Comparison of ENCODE assay signal across 11 mouse cellular contexts in genomic region chr5:24990460-24990859, GRCm38 (mm10).
"Had no signal": no experiment of that assay in that cellular context is flagged by ENCODE, and none has a peak within 500 bp of the region (broad histone marks: within the 10 kb centered on the region; RNA-seq: fewer than 3 reads in every experiment).

No protein-coding gene starts in this region.

- H3K27me3 ChIP-seq: limb, embryonic 15.5 days; neural tube, embryonic 15.5 days had no signal

- H3K27ac ChIP-seq: kidney, postnatal 0 days; limb, embryonic 15.5 days; liver, embryonic 12.5 days; midbrain, embryonic 10.5 days; neural tube, embryonic 15.5 days; stomach, postnatal 0 days had no signal

- H3K36me3 ChIP-seq: limb, embryonic 15.5 days; liver, embryonic 12.5 days; midbrain, embryonic 10.5 days; neural tube, embryonic 15.5 days had no signal

- DNase-seq: kidney, postnatal 36 days; lung, embryonic 14.5 days; midbrain, embryonic 14.5 days; thymus, postnatal 4 days had no signal

- ATAC-seq: liver, embryonic 12.5 days had no signal

- H3K4me3 ChIP-seq: limb, embryonic 15.5 days; liver, embryonic 12.5 days; midbrain, embryonic 10.5 days; myocyte; neural tube, embryonic 15.5 days had no signal

- H3K4me2 ChIP-seq: limb, embryonic 15.5 days; liver, embryonic 12.5 days; lung, embryonic 14.5 days; neural tube, embryonic 15.5 days had no signal

- H3K9me3 ChIP-seq: limb, embryonic 15.5 days; liver, embryonic 12.5 days; midbrain, embryonic 10.5 days; neural tube, embryonic 15.5 days had no signal

- H3K9ac ChIP-seq: limb, embryonic 15.5 days; liver, embryonic 12.5 days; lung, embryonic 14.5 days; neural tube, embryonic 15.5 days had no signal
